ENCODE assay signal across 24 mouse cellular contexts in genomic region chr2:130461287-130462071, GRCm38 (mm10). TPM values are rescaled to one million over a fixed set of nuclear protein-coding genes. Genes with fewer than 3 reads are reported as not detected.
A peak's percentile ranks its signal among the peaks of the same experiment; 100 is the strongest.
DNase-seq lines count a peak whose midpoint lies in the region; ATAC-seq and TF ChIP-seq lines count a peak whose summit lies in the region.
"Had no signal": no experiment of that assay in that cellular context is flagged by ENCODE, and none has a peak within 500 bp of the region (broad histone marks: within the 10 kb centered on the region; RNA-seq: fewer than 3 reads in every experiment).

No protein-coding gene starts in this region.

- H3K27me3 ChIP-seq in kidney, postnatal 0 days (ENCODE audit: insufficient read depth, low read length) = no peaks in the 10 kb centered on the region
- H3K27me3 ChIP-seq in embryonic facial prominence, embryonic 14.5 days (replicated peaks; ENCODE audit: control insufficient read depth, insufficient read depth, low read length) = no peaks in the 10 kb centered on the region
- no peaks in the 10 kb centered on the region for H3K27me3 ChIP-seq in stomach, postnatal 0 days (ENCODE audit: control insufficient read depth, insufficient read depth, low read length)
- H3K27me3 ChIP-seq: forebrain, embryonic 12.5 days; heart, embryonic 15.5 days; hindbrain, embryonic 13.5 days had no signal

- no peaks in the 10 kb centered on the region for H3K4me1 ChIP-seq in kidney, postnatal 0 days (replicated peaks; ENCODE audit: insufficient read depth, low read length)
- H3K4me1 ChIP-seq in embryonic facial prominence, embryonic 14.5 days (ENCODE audit: control insufficient read depth, insufficient read depth, low read length) = no peaks in the 10 kb centered on the region
- H3K4me1 ChIP-seq in stomach, postnatal 0 days (replicated peaks; ENCODE audit: control insufficient read depth, insufficient read depth) = 0 out of 2 replicates have a peak, but pooled peaks cover 2% of the 10 kb centered on the region
- H3K4me1 ChIP-seq: forebrain, embryonic 12.5 days; hindbrain, embryonic 13.5 days had no signal

- DNase-seq in kidney, postnatal 0 days (ENCODE audit: low spot score) = peak; percentile 35
- DNase-seq in kidney, adult 18-20 months = no peak
- DNase-seq in embryonic facial prominence, embryonic 14.5 days (ENCODE audit: low spot score) = peak; percentile 51
- no peak for DNase-seq in stomach, postnatal 0 days (ENCODE audit: low spot score)
- DNase-seq in cerebellum, adult 9-10 months = no peak
- DNase-seq in left cerebral cortex, adult 9 months (ENCODE audit: low spot score in 2 of 2) = no peak
- DNase-seq: adrenal gland, adult 8-10 months; adrenal gland, postnatal 36 days; cerebellum, adult 2 months; cerebellum, postnatal 25 days; gastrocnemius, postnatal 10 days; heart, adult 2 months; heart, postnatal 14 days had no signal

- H3K27ac ChIP-seq in kidney, postnatal 0 days = no peak overlapping the region
- no peak overlapping the region for H3K27ac ChIP-seq in embryonic facial prominence, embryonic 14.5 days (replicated peaks; ENCODE audit: low read depth, low read length)
- H3K27ac ChIP-seq in stomach, postnatal 0 days (replicated peaks) = peak overlapping the region; percentile 65
- H3K27ac ChIP-seq: forebrain, embryonic 12.5 days; heart, adult 2 months; heart, embryonic 15.5 days; hindbrain, embryonic 13.5 days; hindbrain, postnatal 0 days had no signal

- H3K4me3 ChIP-seq in kidney, postnatal 0 days (replicated peaks; ENCODE audit: low read depth, low read length) = no peak overlapping the region
- no peak overlapping the region for H3K4me3 ChIP-seq in embryonic facial prominence, embryonic 14.5 days (ENCODE audit: low read depth, low read length)
- no peak overlapping the region for H3K4me3 ChIP-seq in stomach, postnatal 0 days (ENCODE audit: low read depth, low read length)
- H3K4me3 ChIP-seq: forebrain, embryonic 12.5 days; heart, adult 2 months; heart, embryonic 15.5 days; hindbrain, embryonic 13.5 days had no signal

- ATAC-seq in kidney, postnatal 0 days (replicated peaks; ENCODE audit: low FRiP score, low read depth) = no peak
- ATAC-seq in embryonic facial prominence, embryonic 14.5 days (ENCODE audit: low read depth) = peak; percentile 26; the same call in 1 of the 2 replicates
- ATAC-seq in granulocyte monocyte progenitor cell, adult 5-6 weeks (replicated peaks; ENCODE audit: poor library complexity, severe bottlenecking) = peak; percentile 56
- ATAC-seq in stomach, postnatal 0 days (ENCODE audit: low FRiP score, low TSS enrichment) = no peak
- ATAC-seq: forebrain, embryonic 16.5 days; hindbrain, postnatal 0 days had no signal

- no peak for TF ChIP-seq CTCF in kidney, postnatal 0 days (IDR thresholded peaks at IDR 0.05; ENCODE audit: low read depth)
- no peak for TF ChIP-seq CTCF in stomach, postnatal 0 days (IDR thresholded peaks at IDR 0.05; ENCODE audit: low read depth)

- TF ChIP-seq EP300 in stomach, postnatal 0 days (optimal IDR thresholded peaks at IDR 0.05) = no peak

- H3K9ac ChIP-seq in kidney, postnatal 0 days (ENCODE audit: low read depth, low read length) = no peak overlapping the region
- no peak overlapping the region for H3K9ac ChIP-seq in embryonic facial prominence, embryonic 14.5 days (ENCODE audit: low read depth, low read length)
- no peak overlapping the region for H3K9ac ChIP-seq in stomach, postnatal 0 days (ENCODE audit: low read length)
- H3K9ac ChIP-seq: forebrain, embryonic 12.5 days; heart, embryonic 15.5 days; hindbrain, embryonic 13.5 days had no signal

- 50% methylated on average over 15 of the region's 15 CpGs for whole genome bisulfite sequencing in kidney, postnatal 0 days
- 63% methylated on average over 15 of the region's 15 CpGs for WGBS in embryonic facial prominence, embryonic 14.5 days
- 33% methylated on average over 15 of the region's 15 CpGs for WGBS in stomach, postnatal 0 days

- no peak overlapping the region for H3K4me2 ChIP-seq in kidney, postnatal 0 days (ENCODE audit: low read length)
- no peak overlapping the region for H3K4me2 ChIP-seq in embryonic facial prominence, embryonic 14.5 days (ENCODE audit: low read depth, low read length)
- H3K4me2 ChIP-seq in stomach, postnatal 0 days (replicated peaks; ENCODE audit: low read depth) = peak overlapping the region; percentile 35
- H3K4me2 ChIP-seq: forebrain, embryonic 12.5 days; heart, embryonic 11.5 days; heart, embryonic 15.5 days; hindbrain, embryonic 13.5 days had no signal

- no peaks in the 10 kb centered on the region for H3K9me3 ChIP-seq in kidney, postnatal 0 days (replicated peaks; ENCODE audit: low read length)
- no peaks in the 10 kb centered on the region for H3K9me3 ChIP-seq in embryonic facial prominence, embryonic 14.5 days (ENCODE audit: control insufficient read depth, low read length)
- no peaks in the 10 kb centered on the region for H3K9me3 ChIP-seq in stomach, postnatal 0 days (ENCODE audit: control insufficient read depth, low read length)
- H3K9me3 ChIP-seq: forebrain, embryonic 12.5 days; G1E; heart, embryonic 15.5 days; hindbrain, embryonic 13.5 days had no signal

- H3K36me3 ChIP-seq in kidney, postnatal 0 days (ENCODE audit: insufficient read depth, low read length) = no peaks in the 10 kb centered on the region
- no peaks in the 10 kb centered on the region for H3K36me3 ChIP-seq in embryonic facial prominence, embryonic 14.5 days (ENCODE audit: control insufficient read depth, insufficient read depth, low read length)
- no peaks in the 10 kb centered on the region for H3K36me3 ChIP-seq in stomach, postnatal 0 days (ENCODE audit: control insufficient read depth, insufficient read depth, low read length)
- H3K36me3 ChIP-seq: heart, embryonic 15.5 days had no signal

RNA-seq across cellular contexts. Expression of gene Ptpra, which starts 11.4 kb away (rescaled TPM):
- polyA plus RNA-seq in kidney, postnatal 0 days (2015; fragmentation: Nextera tagmentation; extraction: Ambion mirVana) = 72.9 and 80.3 TPM in 2 replicates
- 111 and 115 TPM in 2 replicates for polyA plus RNA-seq in embryonic facial prominence, embryonic 14.5 days (2014; fragmentation: Nextera tagmentation; extraction: Ambion mirVana)
- total RNA-seq in granulocyte monocyte progenitor cell, adult 5-6 weeks (2014; fragmentation: Nextera tagmentation) = 68.9 and 76.2 TPM in 2 replicates
- 118 and 138 TPM in 2 replicates for total RNA-seq in granulocyte monocyte progenitor cell, adult 5-6 weeks (2017)
- 45.1 and 45.7 TPM in 2 replicates for polyA plus RNA-seq in stomach, postnatal 0 days (2015; fragmentation: Nextera tagmentation; extraction: Ambion mirVana)

RNA-seq across cellular contexts. Expression of gene Pced1a, which starts 37.0 kb away (rescaled TPM):
- polyA plus RNA-seq in kidney, postnatal 0 days (2015; fragmentation: Nextera tagmentation; extraction: Ambion mirVana) = 12.1 and 13.0 TPM in 2 replicates
- polyA plus RNA-seq in embryonic facial prominence, embryonic 14.5 days (2014; fragmentation: Nextera tagmentation; extraction: Ambion mirVana) = 12.2 and 12.3 TPM in 2 replicates
- total RNA-seq in granulocyte monocyte progenitor cell, adult 5-6 weeks (2014; fragmentation: Nextera tagmentation) = 13.0 and 14.9 TPM in 2 replicates
- 13.6 and 17.2 TPM in 2 replicates for total RNA-seq in granulocyte monocyte progenitor cell, adult 5-6 weeks (2017)
- polyA plus RNA-seq in stomach, postnatal 0 days (2015; fragmentation: Nextera tagmentation; extraction: Ambion mirVana) = 4.4 and 4.9 TPM in 2 replicates

RNA-seq across cellular contexts. Expression of gene Vps16, which starts 37.3 kb away (rescaled TPM):
- polyA plus RNA-seq in kidney, postnatal 0 days (2015; fragmentation: Nextera tagmentation; extraction: Ambion mirVana) = 64.6 and 68.6 TPM in 2 replicates
- polyA plus RNA-seq in embryonic facial prominence, embryonic 14.5 days (2014; fragmentation: Nextera tagmentation; extraction: Ambion mirVana) = 51.6 and 66.0 TPM in 2 replicates
- total RNA-seq in granulocyte monocyte progenitor cell, adult 5-6 weeks (2014; fragmentation: Nextera tagmentation) = 128 and 155 TPM in 2 replicates
- 129 and 167 TPM in 2 replicates for total RNA-seq in granulocyte monocyte progenitor cell, adult 5-6 weeks (2017)
- 37.0 and 38.9 TPM in 2 replicates for polyA plus RNA-seq in stomach, postnatal 0 days (2015; fragmentation: Nextera tagmentation; extraction: Ambion mirVana)

RNA-seq across cellular contexts. Expression of gene Tmem239, which starts 55.2 kb away (rescaled TPM):
- not detected in 2 replicates for polyA plus RNA-seq in kidney, postnatal 0 days (2015; fragmentation: Nextera tagmentation; extraction: Ambion mirVana)
- polyA plus RNA-seq in embryonic facial prominence, embryonic 14.5 days (2014; fragmentation: Nextera tagmentation; extraction: Ambion mirVana) = not detected in 2 replicates
- not detected in 2 replicates for total RNA-seq in granulocyte monocyte progenitor cell, adult 5-6 weeks (2014; fragmentation: Nextera tagmentation)
- total RNA-seq in granulocyte monocyte progenitor cell, adult 5-6 weeks (2017) = not detected in 2 replicates
- polyA plus RNA-seq in stomach, postnatal 0 days (2015; fragmentation: Nextera tagmentation; extraction: Ambion mirVana) = not detected in 2 replicates
- total RNA-seq: adrenal gland, adult 8-10 months; adrenal gland, postnatal 36 days; G1E; gastrocnemius, postnatal 10 days; gastrocnemius, postnatal 4 days; heart, adult 2 months; heart, postnatal 14 days; hematopoietic stem cell, adult 5-6 weeks; hindbrain, postnatal 0 days had no signal
- polyA plus RNA-seq: cerebellum, adult 2 months; forebrain, embryonic 12.5 days; frontal cortex, adult 2 months; G1E; heart, adult 2 months; heart, embryonic 11.5 days; heart, embryonic 15.5 days; hindbrain, postnatal 0 days had no signal

RNA-seq across cellular contexts. Expression of gene 1700020A23Rik, which starts 56.4 kb away (rescaled TPM):
- not detected in 2 replicates for polyA plus RNA-seq in kidney, postnatal 0 days (2015; fragmentation: Nextera tagmentation; extraction: Ambion mirVana)
- polyA plus RNA-seq in embryonic facial prominence, embryonic 14.5 days (2014; fragmentation: Nextera tagmentation; extraction: Ambion mirVana) = not detected in 2 replicates
- total RNA-seq in granulocyte monocyte progenitor cell, adult 5-6 weeks (2014; fragmentation: Nextera tagmentation) = not detected in 2 replicates
- total RNA-seq in granulocyte monocyte progenitor cell, adult 5-6 weeks (2017) = not detected in 2 replicates
- not detected in 2 replicates for polyA plus RNA-seq in stomach, postnatal 0 days (2015; fragmentation: Nextera tagmentation; extraction: Ambion mirVana)
- total RNA-seq: adrenal gland, postnatal 36 days; G1E; gastrocnemius, postnatal 10 days; gastrocnemius, postnatal 4 days; heart, adult 2 months; heart, postnatal 14 days; hematopoietic stem cell, adult 5-6 weeks; hindbrain, postnatal 0 days had no signal
- polyA plus RNA-seq: cerebellum, adult 2 months; forebrain, embryonic 12.5 days; frontal cortex, adult 2 months; G1E; heart, adult 2 months; heart, embryonic 11.5 days; heart, embryonic 15.5 days had no signal

Comparison
In these comparisons a context has a peak if more than half of its experiments do, and no peak if none do; other contexts are left out.
1. DNase-seq: peak in kidney, postnatal 0 days (single experiment) and embryonic facial prominence, embryonic 14.5 days (single experiment); none in kidney, adult 18-20 months (single experiment), stomach, postnatal 0 days (single experiment), cerebellum, adult 9-10 months (single experiment) and left cerebral cortex, adult 9 months (0 of 2).
2. ATAC-seq: peak in embryonic facial prominence, embryonic 14.5 days (single experiment) and granulocyte monocyte progenitor cell, adult 5-6 weeks (single experiment); none in kidney, postnatal 0 days (single experiment) and stomach, postnatal 0 days (single experiment).